Mouse (Mus musculus) heart, embryonic 11.5 days (tissue): ENCODE measurements around the gene Dnajc30. TPM values are rescaled to one million over a fixed set of nuclear protein-coding genes. Genes with fewer than 3 reads are reported as not detected.

Source experiments
- ATAC-seq: fragments of 200-750 bp; cut with Nextera tagmentation; replicated peaks from 2 replicates; pipeline ENCODE4 v1.8.0; 2017; ENCODE audit warnings: moderate library complexity; ENCODE audit not compliant: insufficient number of reproducible peaks, low FRiP score, low TSS enrichment
- H3K27ac ChIP-seq: fragments of 300-500 bp; sonication (generic); 2 replicates; pipeline ENCODE4 v1.5.1; 2014; ENCODE audit warnings: mild to moderate bottlenecking, low read depth, low read length
- H3K27me3 ChIP-seq: fragments of 300-500 bp; sonication (generic); 2 replicates; pipeline ENCODE4 v1.6.1; 2014; ENCODE audit warnings: mild to moderate bottlenecking, low read length, mixed read lengths; ENCODE audit not compliant: control insufficient read depth, insufficient read depth
- H3K36me3 ChIP-seq: fragments of 300-500 bp; sonication (generic); 2 replicates; pipeline ENCODE4 v1.6.1; 2014; ENCODE audit warnings: mild to moderate bottlenecking, low read length, moderate library complexity, mixed read lengths; ENCODE audit not compliant: control insufficient read depth, insufficient read depth
- H3K4me1 ChIP-seq: fragments of 300-500 bp; sonication (generic); 2 replicates; pipeline ENCODE4 v1.6.1; 2014; ENCODE audit warnings: low read length; ENCODE audit not compliant: control insufficient read depth, insufficient read depth
- H3K4me2 ChIP-seq: fragments of 300-500 bp; sonication (generic); 2 replicates; pipeline ENCODE4 v1.6.1; 2014; ENCODE audit warnings: mild to moderate bottlenecking, moderate library complexity
- H3K4me3 ChIP-seq: fragments of 300-500 bp; sonication (generic); 2 replicates; pipeline ENCODE4 v1.5.1; 2014; ENCODE audit warnings: low read depth, low read length
- H3K9ac ChIP-seq: fragments of 300-500 bp; sonication (generic); 2 replicates; pipeline ENCODE4 v1.6.1; 2014; ENCODE audit warnings: mild to moderate bottlenecking, low read depth, low read length, moderate library complexity
- H3K9me3 ChIP-seq: fragments of 300-500 bp; sonication (generic); replicated peaks from 2 replicates; pipeline ENCODE4 v1.6.1; 2016; ENCODE audit warnings: low read length; ENCODE audit not compliant: control insufficient read depth
- WGBS: fragments of 180-500 bp; shearing (Covaris S2); extraction: QIAGEN DNeasy Blood & Tissue Kit; methylation state at CpG from one replicate; pipeline ENCODE4 v1.1.7; 2014; ENCODE audit not compliant: insufficient replicate concordance; 5-methylcytosine and 5-hydroxymethylcytosine counted together
- polyA plus RNA-seq: library from polyadenylated mRNA; unstranded; fragments of >200 nt; fragmentation: Nextera tagmentation; extraction: Ambion mirVana; gene quantifications from 2 replicates; pipeline ENCODE4 v1.2.1, GENCODE M21; 2014

The Dnajc30 gene
- 29.2 and 30.9 TPM in 2 replicates for polyA plus RNA-seq

GRCm38 (mm10) chr5:135063629-135064381, at the start of gene Dnajc30:
TSS of gene Dnajc30 (plus strand) at chr5:135064202.
- H3K4me3 ChIP-seq, result peak within 1 kb of the TSS; percentile 92
- under 1% methylated on average over 52 of the region's 52 CpGs for WGBS
- peak within 1 kb of the TSS; percentile 81 for H3K4me2 ChIP-seq
- peak within 1 kb of the TSS; percentile 88 for H3K9ac ChIP-seq
- no peaks in the 10 kb centered on the region for H3K9me3 ChIP-seq
- H3K27me3 ChIP-seq, result no peaks in the 10 kb centered on the region
- no peak within 1 kb of the TSS for H3K27ac ChIP-seq
- H3K36me3 ChIP-seq, result peaks cover 10% of the 10 kb centered on the region
- peaks cover 6% of the 10 kb centered on the region; the same call in 1 of the 2 replicates for H3K4me1 ChIP-seq
- peak; percentile 93 for ATAC-seq

GRCm38 (mm10) chr5:135015497-135015896, 48.5 kb upstream of the Dnajc30 start:
- Histone ChIP-seq H3K27me3 (no peaks in the 10 kb centered on the region), H3K4me2 (no peak overlapping the region), H3K9ac (no peak overlapping the region), H3K4me3 (no peak overlapping the region), H3K36me3 (no peaks in the 10 kb centered on the region), H3K9me3 (no peaks in the 10 kb centered on the region), H3K4me1 (peaks cover 9% of the 10 kb centered on the region), H3K27ac (no peak overlapping the region)
- WGBS, result 16% methylated on average over 7 of the region's 7 CpGs
- ATAC-seq, result no peak

- WGBS, result 49% methylated on average over 4 of the region's 4 CpGs
- no peak for ATAC-seq
- no peak overlapping the region for H3K9ac ChIP-seq
- H3K4me3 ChIP-seq, result no peak overlapping the region
- no peaks in the 10 kb centered on the region for H3K9me3 ChIP-seq
- no peaks in the 10 kb centered on the region for H3K27me3 ChIP-seq
- H3K4me2 ChIP-seq, result no peak overlapping the region
- no peaks in the 10 kb centered on the region for H3K36me3 ChIP-seq
- no peak overlapping the region for H3K27ac ChIP-seq
- H3K4me1 ChIP-seq, result peaks cover 7% of the 10 kb centered on the region; the same call in 1 of the 2 replicates
These were observed 47.7 kb upstream of the Dnajc30 start for GRCm38 (mm10) chr5:135016224-135016759.

- Histone ChIP-seq H3K9ac (no peak overlapping the region), H3K27ac (no peak overlapping the region), H3K4me2 (no peak overlapping the region), H3K9me3 (no peaks in the 10 kb centered on the region), H3K27me3 (no peaks in the 10 kb centered on the region), H3K36me3 (no peaks in the 10 kb centered on the region), H3K4me1 (peaks cover 25% of the 10 kb centered on the region), H3K4me3 (no peak overlapping the region)
- 72% methylated on average over 6 of the region's 6 CpGs for WGBS
- ATAC-seq, result no peak
These were observed 42.2 kb upstream of the Dnajc30 start for GRCm38 (mm10) chr5:135021814-135022213.

- under 1% methylated on average over 61 of the region's 61 CpGs for WGBS
- H3K4me1 ChIP-seq, result peaks cover 25% of the 10 kb centered on the region
These were observed 40.4 kb upstream of the Dnajc30 start, which contains the start of gene Stx1a for GRCm38 (mm10) chr5:135023344-135024173. TSS of gene Stx1a (plus strand) at chr5:135023482.

GRCm38 (mm10) chr5:135024665-135025224, 39.3 kb upstream of the Dnajc30 start:
- H3K4me3 ChIP-seq, result peak overlapping the region; percentile 70
- H3K36me3 ChIP-seq, result no peaks in the 10 kb centered on the region
- no peaks in the 10 kb centered on the region for H3K27me3 ChIP-seq
- peak overlapping the region; percentile 70 for H3K27ac ChIP-seq
- H3K4me2 ChIP-seq, result peak overlapping the region; percentile 96
- 40% methylated on average over 11 of the region's 11 CpGs for WGBS
- ATAC-seq, result peak; percentile 38; the same call in 1 of the 2 replicates
- no peaks in the 10 kb centered on the region for H3K9me3 ChIP-seq
- peak overlapping the region; percentile 79; the same call in 1 of the 2 replicates for H3K9ac ChIP-seq
- H3K4me1 ChIP-seq, result peaks cover 33% of the 10 kb centered on the region

More at GRCm38 (mm10) chr5:135023344-135024173, 40.4 kb upstream of the Dnajc30 start, which contains the start of gene Stx1a:
- Histone ChIP-seq H3K9ac (peak within 1 kb of the TSS; percentile 79), H3K27ac (peak within 1 kb of the TSS; percentile 70), H3K4me3 (peak within 1 kb of the TSS; percentile 70), H3K36me3 (no peaks in the 10 kb centered on the region), H3K9me3 (no peaks in the 10 kb centered on the region), H3K4me2 (peak within 1 kb of the TSS; percentile 96), H3K27me3 (no peaks in the 10 kb centered on the region)
- ATAC-seq, result peak; percentile 87

GRCm38 (mm10) chr5:135025899-135026298, 38.1 kb upstream of the Dnajc30 start:
- no peaks in the 10 kb centered on the region for H3K9me3 ChIP-seq
- peak overlapping the region; percentile 70; the same call in 1 of the 2 replicates for H3K4me3 ChIP-seq
- WGBS, result 13% methylated on average over 7 of the region's 7 CpGs
- peaks cover 33% of the 10 kb centered on the region for H3K4me1 ChIP-seq
- H3K36me3 ChIP-seq, result no peaks in the 10 kb centered on the region
- peak overlapping the region; percentile 96 for H3K4me2 ChIP-seq
- H3K27ac ChIP-seq, result no peak overlapping the region
- H3K9ac ChIP-seq, result peak overlapping the region; percentile 54
- ATAC-seq, result no peak
- no peaks in the 10 kb centered on the region for H3K27me3 ChIP-seq
